Mouse (Mus musculus): ENCODE results near the gene Ppib.

DNA sequence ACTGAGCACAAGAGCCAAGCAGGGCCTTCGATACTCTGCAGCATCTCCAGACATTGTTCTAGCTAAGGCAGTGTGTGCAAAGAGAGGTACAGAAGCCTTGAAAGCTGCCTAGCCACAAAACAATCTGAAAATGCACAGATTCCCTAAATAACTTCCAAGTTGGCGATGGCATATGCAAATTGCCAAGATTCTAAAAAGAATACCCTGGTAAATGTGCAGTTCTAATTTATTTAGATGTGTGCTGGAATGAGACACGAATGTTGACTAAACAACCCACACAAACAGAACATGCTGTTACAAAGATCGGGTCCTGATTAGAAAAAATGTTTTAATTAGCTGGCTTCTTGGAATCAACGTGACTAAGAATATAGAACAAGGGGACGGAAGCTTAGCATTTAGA is 42.6 kb downstream of the Ppib start:
- TF ChIP-seq CTCF (IDR thresholded peaks at IDR 0.05) (no peak), EP300 (IDR thresholded peaks at IDR 0.05; ENCODE audit: insufficient read depth, low read depth, low read length) (no peak)
